Mouse (Mus musculus): ENCODE results near the gene Hmg20b. TPM values are rescaled to one million over a fixed set of nuclear protein-coding genes. Genes with fewer than 3 reads are reported as not detected.

Gene Hmg20b
- polyA plus RNA-seq, 1 experiment from 2014 or later: 46.5 TPM

DNA sequence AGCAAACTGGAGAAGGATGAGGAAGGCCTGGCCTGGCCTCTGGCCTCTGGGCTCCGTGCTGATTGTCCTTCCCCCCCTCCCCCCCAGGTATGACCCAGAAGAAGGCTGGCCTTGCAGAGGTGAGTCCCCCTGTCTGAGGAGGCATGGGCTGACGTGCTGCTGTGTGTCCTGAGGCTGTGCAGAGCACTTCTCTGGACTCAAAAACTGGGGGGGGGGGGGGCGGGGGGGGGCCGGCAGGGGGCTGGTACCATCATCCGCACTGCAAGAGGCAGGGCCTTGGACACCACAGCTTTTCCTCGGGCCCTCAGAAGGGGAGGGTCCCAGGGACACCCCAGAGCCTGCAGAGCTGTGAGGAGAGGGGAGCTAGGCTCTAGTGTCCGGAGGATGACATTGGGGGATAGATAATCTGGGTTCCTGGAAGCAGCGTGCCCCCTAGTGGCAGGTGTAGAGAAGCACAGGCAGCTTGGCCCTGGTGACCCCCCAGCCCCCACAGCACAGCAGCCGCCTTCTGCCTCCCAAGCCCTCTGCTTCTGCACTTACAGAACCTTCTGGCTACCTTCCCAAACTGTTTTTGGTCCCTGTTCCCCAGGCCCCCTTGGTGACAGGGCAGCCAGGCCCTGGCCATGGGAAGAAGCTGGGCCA, 45.6 kb downstream of the Hmg20b start:
- peaks cover 43% of the 10 kb centered on the region for H3K36me3 ChIP-seq

DNA sequence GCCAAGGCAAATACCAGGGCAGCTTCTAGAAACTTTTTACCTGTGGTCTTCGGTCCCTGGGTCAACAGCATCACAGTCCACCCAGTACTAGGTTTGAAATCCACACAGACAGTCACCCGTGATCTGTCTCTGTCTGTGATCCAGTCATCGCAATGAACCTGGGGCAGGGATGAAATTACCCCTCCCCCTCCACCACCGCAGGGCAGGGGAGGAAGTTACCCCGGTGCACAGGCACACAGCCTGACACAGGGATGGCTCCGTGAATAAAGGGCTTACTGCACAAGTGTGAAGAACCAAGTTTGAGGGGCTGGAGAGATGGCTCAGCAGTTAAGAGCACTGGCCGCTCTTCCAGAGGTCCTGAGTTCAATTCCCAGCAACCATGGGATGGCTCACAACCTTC, 46.5 kb downstream of the Hmg20b start:
- H3K27ac ChIP-seq (replicated peaks): no peak overlapping the region; the same call in 1 of the 2 replicates
- H3K36me3 ChIP-seq: peaks cover 33% of the 10 kb centered on the region
- no peak overlapping the region for H3K9ac ChIP-seq
- no peak overlapping the region for H3K4me3 ChIP-seq
- 77% methylated on average over 7 of the region's 7 CpGs for WGBS
- ATAC-seq (ENCODE audit: low read depth): no peak
- no peaks in the 10 kb centered on the region for H3K27me3 ChIP-seq
- H3K4me1 ChIP-seq (replicated peaks): peaks cover 43% of the 10 kb centered on the region
- H3K9me3 ChIP-seq: no peaks in the 10 kb centered on the region
- H3K4me2 ChIP-seq: no peak overlapping the region

More for the DNA sequence above, 45.6 kb downstream of the Hmg20b start:
- H3K9me3 ChIP-seq: no peaks in the 10 kb centered on the region
- H3K27me3 ChIP-seq: no peaks in the 10 kb centered on the region
- no peak for ATAC-seq (ENCODE audit: low read depth)
- H3K4me3 ChIP-seq: no peak overlapping the region
- H3K9ac ChIP-seq: no peak overlapping the region
- no peak overlapping the region for H3K27ac ChIP-seq (replicated peaks)
- peaks cover 38% of the 10 kb centered on the region for H3K4me1 ChIP-seq (replicated peaks)
- H3K4me2 ChIP-seq: no peak overlapping the region
- WGBS: 26% methylated on average over 7 of the region's 9 CpGs

DNA sequence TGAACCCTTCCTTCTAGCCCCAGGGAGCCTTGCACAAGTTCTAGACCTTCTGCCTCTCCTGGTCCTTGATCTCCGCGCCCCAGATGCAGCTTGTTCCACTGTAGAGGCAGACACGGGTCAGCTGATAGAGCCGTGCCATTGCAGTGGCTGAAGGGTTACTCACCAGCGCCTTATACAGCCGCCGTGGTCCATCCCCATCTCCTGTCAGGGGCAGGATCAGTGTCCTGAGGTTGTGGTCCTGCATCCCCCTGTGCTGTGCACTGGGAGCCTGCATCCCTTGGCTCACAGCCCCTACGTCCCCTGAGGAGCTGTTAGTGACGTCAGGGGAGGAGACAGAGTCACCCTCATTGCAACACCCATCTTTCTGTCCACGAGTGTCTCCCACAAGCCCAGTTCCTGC, 47.0 kb downstream of the Hmg20b start:
- no peaks in the 10 kb centered on the region for H3K27me3 ChIP-seq
- peaks cover 28% of the 10 kb centered on the region for H3K36me3 ChIP-seq
- ATAC-seq (ENCODE audit: low read depth): no peak
- no peak overlapping the region for H3K4me2 ChIP-seq
- peaks cover 43% of the 10 kb centered on the region for H3K4me1 ChIP-seq (replicated peaks)
- WGBS: 73% methylated on average over 10 of the region's 10 CpGs
- 0 out of 2 replicates have a peak overlapping the region, but pooled peaks have one; percentile 8 for H3K9ac ChIP-seq
- H3K4me3 ChIP-seq: no peak overlapping the region
- H3K9me3 ChIP-seq: no peaks in the 10 kb centered on the region
- no peak overlapping the region; the same call in 1 of the 2 replicates for H3K27ac ChIP-seq (replicated peaks)

DNA sequence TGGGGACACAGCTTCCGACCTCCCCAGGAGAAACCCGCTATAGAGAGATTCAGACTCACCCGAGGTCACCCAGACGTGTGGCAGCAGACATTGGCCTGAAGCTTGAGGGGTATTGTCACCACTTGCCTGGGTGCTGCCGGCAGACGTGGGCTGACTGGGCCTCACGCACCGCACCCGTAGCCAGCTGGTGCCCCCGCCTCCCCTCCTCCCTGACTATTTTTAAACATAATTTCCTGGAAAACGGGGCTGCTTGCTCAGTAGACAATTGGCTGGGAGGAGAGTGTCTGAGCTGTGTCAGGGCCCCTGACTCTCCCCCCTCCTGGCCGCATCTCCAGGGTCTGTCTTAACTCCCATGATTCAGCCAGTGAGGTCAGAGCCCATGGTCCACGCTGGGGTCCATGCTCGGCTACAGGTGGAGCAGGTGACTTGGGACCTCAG, 47.5 kb downstream of the Hmg20b start:
- peaks cover 24% of the 10 kb centered on the region for H3K36me3 ChIP-seq
- no peak for ATAC-seq (ENCODE audit: low read depth)
- no peaks in the 10 kb centered on the region for H3K9me3 ChIP-seq
- no peak overlapping the region for H3K4me3 ChIP-seq
- H3K27ac ChIP-seq (replicated peaks): no peak overlapping the region; the same call in 1 of the 2 replicates
- H3K4me2 ChIP-seq: no peak overlapping the region
- peak overlapping the region; percentile 8; the same call in 1 of the 2 replicates for H3K9ac ChIP-seq
- H3K4me1 ChIP-seq (replicated peaks): peaks cover 43% of the 10 kb centered on the region
- H3K27me3 ChIP-seq: no peaks in the 10 kb centered on the region
- WGBS: 64% methylated on average over 14 of the region's 14 CpGs

DNA sequence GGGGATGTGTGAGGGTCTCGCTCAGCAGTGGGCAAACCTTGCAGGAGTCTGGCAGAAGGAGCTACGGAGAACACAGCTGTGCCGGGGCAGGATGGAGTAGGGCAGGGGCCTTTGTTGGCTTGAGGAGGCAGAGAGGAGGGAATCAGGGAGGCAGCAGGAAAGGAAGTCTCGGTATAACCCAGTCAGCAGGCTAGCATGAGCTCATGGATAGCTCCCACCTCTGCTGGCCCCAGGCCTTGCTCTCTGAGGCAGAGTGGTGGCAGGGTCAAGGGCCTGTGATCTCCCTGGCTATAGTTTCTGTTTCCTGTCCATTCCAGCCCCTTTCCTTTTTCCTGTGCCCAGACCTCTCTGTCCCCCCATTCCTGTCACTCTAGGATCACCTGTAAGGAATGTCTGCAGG, 48.0 kb downstream of the Hmg20b start:
- peak overlapping the region; percentile 24 for H3K27ac ChIP-seq (replicated peaks)
- H3K27me3 ChIP-seq: no peaks in the 10 kb centered on the region
- H3K4me3 ChIP-seq: no peak overlapping the region
- no peaks in the 10 kb centered on the region for H3K9me3 ChIP-seq
- no peak overlapping the region for H3K4me2 ChIP-seq
- peaks cover 43% of the 10 kb centered on the region for H3K4me1 ChIP-seq (replicated peaks)
- H3K36me3 ChIP-seq: peaks cover 18% of the 10 kb centered on the region
- 60% methylated on average over 4 of the region's 4 CpGs for WGBS
- peak overlapping the region; percentile 0; the same call in 1 of the 2 replicates for H3K9ac ChIP-seq
- no peak for ATAC-seq (ENCODE audit: low read depth)

DNA sequence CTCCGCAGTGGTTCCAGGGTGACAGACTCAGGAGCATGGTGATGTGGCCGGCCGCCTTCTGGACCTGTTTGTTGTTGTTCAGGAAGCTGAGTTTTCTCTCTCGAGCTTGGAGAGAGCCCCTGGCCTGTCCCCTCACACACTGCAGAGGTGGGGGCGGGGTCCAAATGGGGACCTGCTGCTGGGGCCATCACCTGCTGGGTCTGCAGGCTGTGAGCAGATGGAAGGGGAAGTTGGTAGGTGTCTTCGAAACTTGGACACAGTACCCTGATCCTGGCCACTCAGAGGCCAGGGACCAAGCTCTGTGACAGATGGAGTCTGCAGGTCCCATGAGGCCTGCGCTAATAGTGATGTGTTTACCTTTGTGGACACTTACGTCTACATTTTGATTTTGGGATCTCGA, 49.0 kb downstream of the Hmg20b start:
- Histone ChIP-seq H3K27ac (replicated peaks) (no peak overlapping the region), H3K4me1 (replicated peaks) (peaks cover 43% of the 10 kb centered on the region), H3K36me3 (peaks cover 11% of the 10 kb centered on the region), H3K4me2 (no peak overlapping the region), H3K9me3 (no peaks in the 10 kb centered on the region), H3K4me3 (no peak overlapping the region), H3K9ac (no peak overlapping the region), H3K27me3 (no peaks in the 10 kb centered on the region)
- no peak for ATAC-seq (ENCODE audit: low read depth)
- WGBS: 84% methylated on average over 9 of the region's 9 CpGs

DNA sequence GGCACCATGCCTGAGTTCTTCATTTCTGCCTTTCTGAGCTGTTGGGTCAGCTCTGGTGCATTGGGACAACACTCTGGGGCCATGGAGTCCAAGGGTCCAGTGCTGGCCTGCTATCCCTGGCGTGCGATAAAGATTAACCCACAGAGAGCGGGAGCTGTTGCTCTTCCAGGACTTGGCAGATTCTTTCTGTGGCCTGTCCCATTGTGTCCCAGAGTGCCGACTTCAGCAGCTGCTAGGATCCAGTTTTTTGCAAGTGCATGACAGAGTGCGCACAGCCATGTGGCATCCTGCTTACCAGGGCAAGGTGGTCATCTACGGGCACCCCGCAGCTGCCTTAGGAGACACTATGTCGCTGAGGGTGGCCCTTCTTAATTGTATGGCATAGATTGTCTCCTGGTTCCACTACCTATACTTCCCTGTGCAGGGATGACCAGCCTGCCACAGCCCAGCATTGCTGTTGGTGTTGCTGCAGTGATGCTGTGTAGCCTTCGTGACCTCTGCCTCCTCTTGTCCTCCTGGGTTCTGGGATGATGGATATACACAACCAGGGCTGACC, 49.9 kb downstream of the Hmg20b start:
- H3K4me1 ChIP-seq (replicated peaks): peaks cover 51% of the 10 kb centered on the region
- 87% methylated on average over 9 of the region's 9 CpGs for WGBS
- H3K9ac ChIP-seq: 0 out of 2 replicates have a peak overlapping the region, but pooled peaks have one; percentile 41

DNA sequence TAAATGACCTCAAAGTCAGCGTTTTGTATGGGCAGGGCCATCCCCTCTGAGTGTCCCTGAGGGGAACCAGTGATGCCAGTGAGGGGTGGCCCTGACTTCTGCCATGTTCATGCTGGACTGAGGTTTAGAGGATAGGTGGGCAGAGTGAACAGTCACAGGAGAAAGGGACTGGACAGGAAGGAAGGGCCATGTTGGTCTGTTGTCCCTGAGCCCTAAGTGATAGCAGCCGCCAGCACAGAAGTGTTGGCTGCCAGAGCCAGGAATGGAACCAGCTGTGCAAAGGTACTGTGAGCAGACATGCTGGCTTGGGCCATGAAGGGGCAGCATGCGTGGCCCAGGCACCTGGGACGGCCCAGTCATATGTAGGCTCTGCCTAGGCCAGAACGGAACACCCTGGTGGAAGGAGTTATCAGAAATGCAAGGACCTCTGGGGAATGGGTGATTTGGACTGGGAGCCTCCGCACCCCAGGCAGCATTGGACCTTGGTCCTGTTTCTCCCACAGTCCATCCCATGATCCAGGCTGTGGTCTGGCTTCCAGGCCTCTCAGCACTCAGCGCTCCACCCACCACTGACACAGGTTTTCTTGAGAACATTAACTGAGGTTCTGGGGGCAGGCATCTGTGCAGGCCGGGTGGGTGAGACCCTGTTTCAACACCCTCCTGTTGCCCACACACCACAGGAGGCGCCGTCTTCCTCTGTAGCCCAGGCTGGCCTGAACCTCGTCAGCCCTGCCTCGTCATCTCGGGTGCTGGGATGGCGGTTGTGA, 50.5 kb downstream of the Hmg20b start:
- 91% methylated on average over 14 of the region's 14 CpGs for WGBS
- Histone ChIP-seq H3K27me3 (no peaks in the 10 kb centered on the region), H3K9ac (0 out of 2 replicates have a peak overlapping the region, but pooled peaks have one; percentile 41), H3K4me1 (replicated peaks) (peaks cover 58% of the 10 kb centered on the region), H3K36me3 (0 out of 2 replicates have a peak, but pooled peaks cover 2% of the 10 kb centered on the region), H3K4me3 (no peak overlapping the region), H3K27ac (replicated peaks) (no peak overlapping the region), H3K4me2 (no peak overlapping the region), H3K9me3 (no peaks in the 10 kb centered on the region)
- ATAC-seq (ENCODE audit: low read depth): no peak

More for the DNA sequence above, 49.9 kb downstream of the Hmg20b start:
- ATAC-seq (ENCODE audit: low read depth): no peak
- Histone ChIP-seq H3K9me3 (no peaks in the 10 kb centered on the region), H3K4me2 (no peak overlapping the region), H3K4me3 (no peak overlapping the region), H3K27me3 (no peaks in the 10 kb centered on the region), H3K27ac (replicated peaks) (no peak overlapping the region), H3K36me3 (peaks cover 2% of the 10 kb centered on the region; the same call in 1 of the 2 replicates)

DNA sequence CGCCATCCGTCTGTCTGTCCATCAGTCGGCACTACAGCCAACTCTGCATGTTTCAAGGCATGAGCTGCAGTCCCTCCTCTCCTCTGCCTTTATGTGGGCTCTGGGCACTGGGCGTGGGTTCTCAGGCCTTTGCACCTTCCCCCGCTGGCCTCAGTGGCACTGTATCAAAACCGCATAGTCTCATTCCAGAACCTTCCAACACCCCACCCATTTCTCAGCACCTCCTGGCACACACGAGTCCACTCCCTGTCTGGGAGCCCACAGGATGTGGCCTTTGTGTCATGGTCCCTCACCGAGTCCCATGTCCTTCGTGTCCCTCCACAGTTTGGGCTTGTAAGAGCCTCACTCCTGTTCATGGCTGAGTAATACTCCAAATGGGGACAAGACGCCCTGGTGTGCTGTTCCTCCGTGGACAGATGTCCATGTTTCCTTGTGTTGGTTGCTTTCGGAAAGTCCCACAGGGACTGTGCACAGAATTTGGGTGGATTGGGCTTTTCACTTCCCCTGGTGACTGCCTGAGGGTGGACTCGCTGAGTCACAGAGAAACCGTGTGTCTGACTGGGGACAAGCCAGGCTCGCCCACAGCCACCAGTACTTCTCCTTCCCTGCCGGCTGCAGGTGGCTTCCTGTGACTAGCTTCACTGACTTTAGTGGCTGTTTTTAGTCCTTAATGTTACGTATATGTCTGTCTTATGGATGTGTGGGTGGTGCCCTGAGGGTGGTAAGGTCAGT, 51.7 kb downstream of the Hmg20b start:
- Histone ChIP-seq H3K27ac (replicated peaks) (no peak overlapping the region), H3K9ac (no peak overlapping the region), H3K4me3 (no peak overlapping the region), H3K4me1 (replicated peaks) (peaks cover 67% of the 10 kb centered on the region), H3K36me3 (0 out of 2 replicates have a peak, but pooled peaks cover 2% of the 10 kb centered on the region), H3K27me3 (no peaks in the 10 kb centered on the region), H3K4me2 (no peak overlapping the region), H3K9me3 (no peaks in the 10 kb centered on the region)
- no peak for ATAC-seq (ENCODE audit: low read depth)
- WGBS: 96% methylated on average over 17 of the region's 17 CpGs

DNA sequence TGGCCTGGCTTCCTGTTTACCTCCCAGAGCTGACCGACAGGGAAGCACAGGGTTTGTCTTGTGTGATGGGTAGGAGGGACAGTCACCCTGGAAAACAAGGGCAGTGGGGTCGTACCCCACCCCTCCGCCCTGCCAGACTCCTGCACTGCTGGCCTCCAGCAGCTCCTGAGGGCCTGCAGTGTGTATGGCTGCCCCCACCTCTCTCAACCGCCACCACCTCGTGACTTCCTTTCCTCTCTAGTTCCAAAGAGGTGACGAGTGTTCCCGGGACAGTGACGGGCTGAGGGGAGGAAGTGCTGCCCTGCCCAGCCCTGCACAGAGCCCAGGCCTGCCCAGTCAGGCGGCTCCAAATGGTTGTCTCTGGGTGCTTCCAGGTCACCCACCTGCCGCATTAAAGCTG, 52.4 kb downstream of the Hmg20b start:
- no peak overlapping the region for H3K4me2 ChIP-seq
- no peak for ATAC-seq (ENCODE audit: low read depth)
- H3K9ac ChIP-seq: no peak overlapping the region
- H3K9me3 ChIP-seq: no peaks in the 10 kb centered on the region
- H3K27me3 ChIP-seq: no peaks in the 10 kb centered on the region
- 0 out of 2 replicates have a peak overlapping the region, but pooled peaks have one; percentile 56 for H3K27ac ChIP-seq (replicated peaks)
- 69% methylated on average over 10 of the region's 10 CpGs for WGBS
- H3K4me3 ChIP-seq: no peak overlapping the region
- H3K4me1 ChIP-seq (replicated peaks): peaks cover 62% of the 10 kb centered on the region
- H3K36me3 ChIP-seq: 0 out of 2 replicates have a peak, but pooled peaks cover 2% of the 10 kb centered on the region

DNA sequence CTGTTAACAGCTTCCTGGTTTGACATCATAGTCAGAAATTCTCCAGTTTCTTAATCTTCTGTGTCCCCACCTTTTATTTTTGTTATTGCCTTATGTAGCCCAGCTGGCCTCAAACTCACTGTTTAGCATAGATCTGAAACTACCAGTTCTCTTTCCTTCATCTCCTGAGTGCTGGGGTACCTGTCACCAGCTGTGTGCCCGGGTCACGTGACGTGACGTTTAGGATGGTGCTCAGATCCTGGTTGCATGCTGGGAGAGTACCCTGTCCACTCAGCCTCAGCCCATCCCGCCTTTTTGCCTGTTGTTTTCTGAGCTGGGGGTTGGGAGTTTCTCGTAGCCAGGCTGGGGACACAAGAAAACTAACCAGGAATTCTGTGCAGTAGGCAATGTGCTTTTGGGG, 53.0 kb downstream of the Hmg20b start:
- H3K4me1 ChIP-seq (replicated peaks): peaks cover 56% of the 10 kb centered on the region
- no peak overlapping the region for H3K9ac ChIP-seq
- H3K4me3 ChIP-seq: no peak overlapping the region
- WGBS: 79% methylated on average over 6 of the region's 6 CpGs
- no peak for ATAC-seq (ENCODE audit: low read depth)
- H3K36me3 ChIP-seq: 0 out of 2 replicates have a peak, but pooled peaks cover 2% of the 10 kb centered on the region
- H3K27me3 ChIP-seq: no peaks in the 10 kb centered on the region
- 0 out of 2 replicates have a peak overlapping the region, but pooled peaks have one; percentile 56 for H3K27ac ChIP-seq (replicated peaks)
- H3K9me3 ChIP-seq: no peaks in the 10 kb centered on the region
- no peak overlapping the region for H3K4me2 ChIP-seq

Data from neural tube, embryonic 13.5 days (tissue).